Mouse (Mus musculus) embryo, embryonic 11 days (tissue): ENCODE measurements at regions not wholly inside any gene's neighbourhood (a gene's known extent, or its start where the extent isn't known, plus 50 kb on each side); places are given as distances from the start of the nearest gene placed in this dataset.

Experiments
- DNase-seq: peaks from one replicate; pipeline ENCODE4 v3.0.0-alpha.2; 2015

- no peak for DNase-seq
Observed at GRCm38 (mm10) chr8:92130025-92130557, 227.3 kb upstream of the Irx5 start.

GRCm38 (mm10) chr8:92129241-92130015, 228.0 kb upstream of the Irx5 start:
- no peak for DNase-seq

GRCm38 (mm10) chr8:92125631-92126030, 231.8 kb upstream of the Irx5 start:
- no peak for DNase-seq

- no peak for DNase-seq
Observed at GRCm38 (mm10) chr8:92121296-92121695, 236.1 kb upstream of the Irx5 start.

- no peak for DNase-seq
Observed at GRCm38 (mm10) chr8:92115479-92116267, 241.8 kb upstream of the Irx5 start.

GRCm38 (mm10) chr8:92114311-92115275, 242.8 kb upstream of the Irx5 start:
- DNase-seq, result peak; percentile 76

GRCm38 (mm10) chr8:92113901-92114300, 243.5 kb upstream of the Irx5 start:
- peak; percentile 79 for DNase-seq

- DNase-seq, result peak; percentile 38
Observed at GRCm38 (mm10) chr8:92113386-92113785, 244.0 kb upstream of the Irx5 start.

- no peak for DNase-seq
Observed at GRCm38 (mm10) chr8:92104561-92104960, 252.9 kb upstream of the Irx5 start.

GRCm38 (mm10) chr8:92102521-92102920, 254.9 kb upstream of the Irx5 start:
- DNase-seq, result no peak

- DNase-seq, result no peak
Observed at GRCm38 (mm10) chr8:92095276-92095675, 262.1 kb upstream of the Irx5 start.

- no peak for DNase-seq
Observed at GRCm38 (mm10) chr8:92084124-92084523, 273.3 kb upstream of the Irx5 start.

GRCm38 (mm10) chr8:92081900-92082299, 275.5 kb upstream of the Irx5 start:
- DNase-seq, result no peak

GRCm38 (mm10) chr8:92080852-92081251, 276.6 kb upstream of the Irx5 start:
- no peak for DNase-seq

GRCm38 (mm10) chr8:92077611-92078010, 275.7 kb upstream of the Irx3 start:
- DNase-seq, result no peak

GRCm38 (mm10) chr8:92072254-92072615, 270.4 kb upstream of the Irx3 start:
- DNase-seq, result no peak

GRCm38 (mm10) chr8:92071305-92072253, 269.7 kb upstream of the Irx3 start:
- peak; percentile 32 for DNase-seq

GRCm38 (mm10) chr8:92070704-92071103, 268.8 kb upstream of the Irx3 start:
- peak; percentile 37 for DNase-seq

- DNase-seq, result peak; percentile 42
Observed at GRCm38 (mm10) chr8:92066435-92066834, 264.6 kb upstream of the Irx3 start.

- DNase-seq, result peak; percentile 45
Observed at GRCm38 (mm10) chr8:92065554-92066239, 263.8 kb upstream of the Irx3 start.

- DNase-seq, result no peak
Observed at GRCm38 (mm10) chr8:92064971-92065370, 263.1 kb upstream of the Irx3 start.
